ENCODE assay signal across 9 mouse cellular contexts in the genomic region with DNA sequence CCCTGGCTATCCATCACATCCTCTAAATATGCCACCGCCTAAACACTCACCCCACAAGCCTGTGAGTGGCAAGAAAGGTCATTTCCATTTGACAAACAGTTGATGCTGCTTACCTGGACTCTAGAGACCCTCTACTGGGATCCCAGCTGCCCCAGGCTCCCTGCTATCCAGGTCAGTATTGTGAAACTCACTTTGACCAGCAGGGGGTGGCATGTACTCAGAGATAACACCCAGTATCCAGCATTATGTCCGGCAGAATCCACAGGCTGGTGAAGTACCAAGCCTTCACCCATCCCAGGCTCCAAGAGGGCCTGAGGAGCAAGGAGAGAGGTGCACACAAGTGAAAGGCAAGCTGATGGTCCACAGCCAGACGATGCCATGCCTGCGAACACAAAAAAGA. TPM values are rescaled to one million over a fixed set of nuclear protein-coding genes. Genes with fewer than 3 reads are reported as not detected.
DNase-seq lines count a peak whose midpoint lies in the region; ATAC-seq and TF ChIP-seq lines count a peak whose summit lies in the region.
"Had no signal": no experiment of that assay in that cellular context is flagged by ENCODE, and none has a peak within 500 bp of the region (broad histone marks: within the 10 kb centered on the region; RNA-seq: fewer than 3 reads in every experiment).

No protein-coding gene starts in this region.

- DNase-seq in B cell, adult 2 months, result peak; percentile 48 to 57
- DNase-seq in ES-E14 (ENCODE audit: low read depth, low spot score), result peak; percentile 34
- peak; percentile 68 to 73 for DNase-seq in cerebellum, adult 18-20 months
- DNase-seq in gastrocnemius, adult 18-20 months (ENCODE audit: low spot score), result peak; percentile 79
- DNase-seq in kidney, postnatal 25 days, result peak; percentile 65 to 81
- DNase-seq in liver, postnatal 0 days, result peak; percentile 63
- peak; percentile 55 for DNase-seq in right cerebral cortex, adult 18-20 months

- no peak overlapping the region for H3K4me3 ChIP-seq in ES-E14 (ENCODE audit: insufficient read depth in 1 of 2, low read depth in 1 of 2, low read length in 2 of 2, poor library complexity in 1 of 2, severe bottlenecking in 1 of 2)
- H3K4me3 ChIP-seq in liver, postnatal 0 days (ENCODE audit: low read depth, low read length), result no peak overlapping the region
- H3K4me3 ChIP-seq: liver, embryonic 15.5 days had no signal

- no peak overlapping the region for H3K9ac ChIP-seq in ES-E14 (ENCODE audit: insufficient read depth, low read depth, low read length, poor library complexity, severe bottlenecking)
- H3K9ac ChIP-seq in liver, postnatal 0 days (replicated peaks), result no peak overlapping the region
- H3K9ac ChIP-seq: liver, embryonic 15.5 days had no signal

- in situ Hi-C loops in ES-E14 (cut with MboI; ENCODE audit: low sequenced_read_pairs in 2 of 2, unreplicated experiment in 2 of 2), result no loop called here

- no peaks in the 10 kb centered on the region for H3K4me1 ChIP-seq in ES-E14 (ENCODE audit: control insufficient read depth in 2 of 2, insufficient read depth in 2 of 2, low read length in 2 of 2, poor library complexity in 1 of 2)
- H3K4me1 ChIP-seq in liver, postnatal 0 days (ENCODE audit: insufficient read depth), result no peaks in the 10 kb centered on the region
- H3K4me1 ChIP-seq: liver, embryonic 15.5 days had no signal

- no peaks in the 10 kb centered on the region for H3K9me3 ChIP-seq in ES-E14 (ENCODE audit: control insufficient read depth, insufficient read depth, low read depth, low read length)
- H3K9me3 ChIP-seq in liver, postnatal 0 days (ENCODE audit: low read length), result no peaks in the 10 kb centered on the region
- H3K9me3 ChIP-seq: liver, embryonic 15.5 days had no signal

- H3K4me2 ChIP-seq in liver, postnatal 0 days (ENCODE audit: low read depth, low read length), result no peak overlapping the region
- H3K4me2 ChIP-seq: liver, embryonic 15.5 days had no signal

- ATAC-seq in liver, postnatal 0 days, result peak; percentile 50
- no peak for ATAC-seq in inflammation-experienced regulatory T-cells, adult 6 months

- no peak overlapping the region for H3K27ac ChIP-seq in ES-E14 (ENCODE audit: insufficient read depth, low read depth, low read length, poor library complexity, severe bottlenecking)
- no peak overlapping the region for H3K27ac ChIP-seq in liver, postnatal 0 days (ENCODE audit: low read depth)
- H3K27ac ChIP-seq: liver, embryonic 15.5 days had no signal

- TF ChIP-seq EP300 in liver, postnatal 0 days (IDR thresholded peaks at IDR 0.05; ENCODE audit: low read depth), result no peak

- H3K36me3 ChIP-seq in ES-E14 (ENCODE audit: control insufficient read depth, insufficient read depth, low read length, poor library complexity, severe bottlenecking), result no peaks in the 10 kb centered on the region
- H3K36me3 ChIP-seq in liver, postnatal 0 days (replicated peaks; ENCODE audit: insufficient read depth, low read length), result no peaks in the 10 kb centered on the region
- H3K36me3 ChIP-seq: liver, embryonic 15.5 days had no signal

- 64% methylated on average over 4 of the region's 4 CpGs for WGBS in liver, postnatal 0 days (ENCODE audit: insufficient replicate concordance)

- no peaks in the 10 kb centered on the region for H3K27me3 ChIP-seq in liver, postnatal 0 days (ENCODE audit: insufficient read depth, low read length)

- peak; percentile 78 for TF ChIP-seq CTCF in liver, postnatal 0 days (IDR thresholded peaks at IDR 0.05; ENCODE audit: low read depth)

TF ChIP-seq in ES-E14, 5 proteins besides CTCF, POLR2A, EP300 and RAD21:
- TF ChIP-seq CHD2 (IDR thresholded peaks at IDR 0.05; ENCODE audit: low read depth, low read length), result no peak
- TF ChIP-seq ZC3H11A (IDR thresholded peaks at IDR 0.05; ENCODE audit: borderline replicate concordance, low read depth, low read length), result no peak
- TF ChIP-seq ZNF384 (IDR thresholded peaks at IDR 0.05; ENCODE audit: low read depth, low read length), result no peak
- no peak for TF ChIP-seq HCFC1 (IDR thresholded peaks at IDR 0.05; ENCODE audit: borderline replicate concordance, insufficient read depth, low read length)
- TF ChIP-seq MAFK (IDR thresholded peaks at IDR 0.05; ENCODE audit: insufficient read depth, low read depth, low read length), result no peak

RNA-seq across cellular contexts. Expression of gene Ccn5, which starts 32.2 kb away (rescaled TPM):
- 0.26 and 0.27 TPM in 2 replicates for total RNA-seq in ES-E14 (2012; rRNA removed)
- total RNA-seq in gastrocnemius, adult 18-20 months (2021), result under 1 TPM; 0.82 to 0.95 TPM
- polyA plus RNA-seq in liver, postnatal 0 days (2015; fragmentation: Nextera tagmentation; extraction: Ambion mirVana), result 0.06 TPM in 1 of 2 replicates, not detected in the other
- polyA plus RNA-seq in inflammation-experienced regulatory T-cells, adult 6 months (2017; shearing (Covaris generic)), result not detected

RNA-seq across cellular contexts. Expression of gene Ada, which starts 38.4 kb away (rescaled TPM):
- total RNA-seq in ES-E14 (2012; rRNA removed), result 10.9 and 13.7 TPM in 2 replicates
- under 1 TPM; 0.26 to 0.43 TPM for total RNA-seq in gastrocnemius, adult 18-20 months (2021)
- polyA plus RNA-seq in liver, postnatal 0 days (2015; fragmentation: Nextera tagmentation; extraction: Ambion mirVana), result 2.7 TPM in 2 replicates
- 1 to 10 TPM; 4.4 to 8.2 (median 7.4) TPM for polyA plus RNA-seq in inflammation-experienced regulatory T-cells, adult 6 months (2017; shearing (Covaris generic))
